Mouse (Mus musculus) liver, embryonic 14.5 days (tissue): Measurements from ENCODE around the gene Aldh5a1. TPM values are rescaled to one million over a fixed set of nuclear protein-coding genes. Genes with fewer than 3 reads are reported as not detected.

Experiments
- ATAC-seq: fragments of 200-750 bp; cut with Nextera tagmentation; 2 replicates; pipeline ENCODE4 v1.8.0; 2017; ENCODE audit warnings: moderate number of reproducible peaks, mild to moderate bottlenecking, moderate library complexity; ENCODE audit not compliant: insufficient read depth
- DNase-seq, 3 experiments: peaks; one replicate each; pipeline ENCODE4 v3.0.0-alpha.2; 2012 to 2013; ENCODE audit warnings: low read depth in 3 of 3, low spot score in 3 of 3
- H3K27ac ChIP-seq: fragments of 300-500 bp; sonication (generic); 2 replicates; pipeline ENCODE4 v1.5.1; 2014; ENCODE audit warnings: moderate library complexity, mild to moderate bottlenecking, control low read depth, inconsistent platforms
- H3K27me3 ChIP-seq: fragments of 300-500 bp; sonication (generic); 2 replicates; pipeline ENCODE4 v1.6.1; 2014; ENCODE audit warnings: mild to moderate bottlenecking, low read length, moderate library complexity; ENCODE audit not compliant: control insufficient read depth, insufficient read depth
- H3K36me3 ChIP-seq: fragments of 300-500 bp; sonication (generic); replicated peaks from 2 replicates; pipeline ENCODE4 v1.6.1; 2014; ENCODE audit warnings: low read depth; ENCODE audit not compliant: control insufficient read depth, insufficient read depth
- H3K4me1 ChIP-seq, 2 experiments: fragments of 200-500 bp in 1 of 2; fragments of 300-500 bp in 1 of 2; sonication (generic) in 1 of 2; replicated peaks; 2 replicates each; pipeline ENCODE4 v1.6.1; 2012 to 2014; ENCODE audit warnings: antibody characterized with exemption in 1 of 2, inconsistent platforms in 1 of 2, low read length in 1 of 2; ENCODE audit not compliant: control insufficient read depth in 2 of 2, insufficient read depth in 2 of 2
- H3K4me2 ChIP-seq: fragments of 300-500 bp; sonication (generic); 2 replicates; pipeline ENCODE4 v1.6.1; 2014; ENCODE audit warnings: low read depth, mild to moderate bottlenecking, control low read depth, moderate library complexity
- H3K4me3 ChIP-seq, 2 experiments: fragments of 200-500 bp in 1 of 2; fragments of 300-500 bp in 1 of 2; sonication (generic) in 1 of 2; 2 replicates each; pipeline ENCODE4 v1.5.1; 2012 to 2014; ENCODE audit warnings: low read depth in 2 of 2, low read length in 2 of 2, mild to moderate bottlenecking in 2 of 2, control low read depth in 1 of 2, inconsistent platforms in 1 of 2, moderate library complexity in 1 of 2; ENCODE audit not compliant: insufficient read depth in 1 of 2
- H3K9ac ChIP-seq: fragments of 300-500 bp; sonication (generic); replicated peaks from 2 replicates; pipeline ENCODE4 v1.6.1; 2014; ENCODE audit warnings: mild to moderate bottlenecking, control low read depth, moderate library complexity
- H3K9me3 ChIP-seq: fragments of 300-500 bp; sonication (generic); 2 replicates; pipeline ENCODE4 v1.6.1; 2016; ENCODE audit warnings: low read length, mixed read lengths; ENCODE audit not compliant: control insufficient read depth
- CTCF ChIP-seq: IDR thresholded peaks from 2 replicates; pipeline ENCODE4 v1.5.1; 2016; ENCODE audit warnings: antibody characterized with exemption, low read depth, control low read depth
- EP300 ChIP-seq: IDR thresholded peaks from 2 replicates; pipeline ENCODE4 v1.6.1; 2016; ENCODE audit warnings: antibody characterized with exemption, low read depth
- WGBS: fragments of 180-500 bp; shearing (Covaris S2); extraction: QIAGEN DNeasy Blood & Tissue Kit; methylation state at CpG from one replicate; pipeline ENCODE4 v1.1.7; 2014; ENCODE audit not compliant: insufficient replicate concordance; 5-methylcytosine and 5-hydroxymethylcytosine counted together
- polyA plus RNA-seq, 2 experiments: library from polyadenylated mRNA; depleted of rRNA in 1 of 2; stranded (reverse) in 1 of 2; unstranded in 1 of 2; fragments of >200 nt; fragmentation: Nextera tagmentation in 1 of 2; extraction: Ambion mirVana in 1 of 2; gene quantifications; 2 replicates each; pipeline versions ENCODE4 v1.2.1 to v1.2.3; 2012 to 2014

The Aldh5a1 gene
- polyA plus RNA-seq, 2 experiments = 2.1 to 3.1 TPM

- Histone ChIP-seq H3K4me3 (no peak overlapping the region), H3K9me3 (no peaks in the 10 kb centered on the region), H3K4me2 (no peak overlapping the region), H3K36me3 (no peaks in the 10 kb centered on the region), H3K27ac (no peak overlapping the region), H3K27me3 (no peaks in the 10 kb centered on the region), H3K9ac (no peak overlapping the region), H3K4me1 (peaks cover 0 to under 1% of the 10 kb centered on the region in 2 experiments; a peak in 2 of 4 replicates)
- ATAC-seq (no peak), DNase-seq (no peak)
- TF ChIP-seq CTCF (no peak), EP300 (no peak)
- WGBS = 72% methylated on average over 7 of the region's 7 CpGs
Measured at GRCm38 (mm10) chr13:24862021-24862420, 75.4 kb downstream of the Aldh5a1 start.

- H3K9me3 ChIP-seq = no peaks in the 10 kb centered on the region
- H3K36me3 ChIP-seq = no peaks in the 10 kb centered on the region
- no peak for DNase-seq
- no peak overlapping the region for H3K4me2 ChIP-seq
- no peak overlapping the region for H3K4me3 ChIP-seq
- no peaks in the 10 kb centered on the region for H3K4me1 ChIP-seq
- 48% methylated on average over 12 of the region's 12 CpGs for WGBS
- TF ChIP-seq EP300 (no peak), CTCF (no peak)
- H3K27me3 ChIP-seq = no peaks in the 10 kb centered on the region
- no peak overlapping the region for H3K9ac ChIP-seq
- ATAC-seq = no peak
- no peak overlapping the region for H3K27ac ChIP-seq
Measured at GRCm38 (mm10) chr13:24861084-24861483, 76.4 kb downstream of the Aldh5a1 start.

DNA sequence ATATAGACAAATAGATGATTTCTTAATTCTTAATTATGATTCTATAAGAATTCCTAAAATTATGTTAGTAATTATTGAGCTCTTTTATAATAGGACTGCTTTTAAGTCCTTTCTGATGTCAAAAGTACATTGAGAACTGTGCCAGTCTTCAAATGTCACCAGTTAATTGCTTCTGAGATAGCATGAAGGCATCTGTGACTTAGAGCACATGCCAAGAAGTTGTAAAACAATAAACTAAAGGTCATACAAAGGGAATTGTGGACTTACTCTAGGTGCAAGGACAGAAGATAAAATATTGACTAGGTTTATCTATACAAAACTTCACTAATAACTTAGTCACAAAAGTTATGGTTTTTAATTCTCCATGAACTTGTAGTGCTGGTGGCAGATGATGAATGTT is 78.3 kb downstream of the Aldh5a1 start:
- DNase-seq (no peak), ATAC-seq (no peak)
- H3K27me3 ChIP-seq = no peaks in the 10 kb centered on the region; the same call in 1 of the 2 replicates
- TF ChIP-seq CTCF (no peak), EP300 (no peak)
- H3K36me3 ChIP-seq = no peaks in the 10 kb centered on the region
- no peak overlapping the region for H3K4me3 ChIP-seq
- no peaks in the 10 kb centered on the region for H3K9me3 ChIP-seq
- no peak overlapping the region for H3K4me2 ChIP-seq
- no peaks in the 10 kb centered on the region for H3K4me1 ChIP-seq
- no peak overlapping the region for H3K9ac ChIP-seq
- no peak overlapping the region for H3K27ac ChIP-seq

Other genes with a start within 250 kb of the Aldh5a1 start
- gene Armh2, start 196.4 kb downstream of the Aldh5a1 start, polyA plus RNA-seq (2012; rRNA removed) = not detected in 2 replicates
- gene Armh2, start 196.4 kb downstream of the Aldh5a1 start, polyA plus RNA-seq (2014; fragmentation: Nextera tagmentation; extraction: Ambion mirVana) = not detected in 2 replicates
- gene Gmnn, start 175.7 kb downstream of the Aldh5a1 start, polyA plus RNA-seq (2012; rRNA removed) = 32.1 and 65.7 TPM in 2 replicates
- 149 and 153 TPM in 2 replicates for gene Gmnn, start 175.7 kb downstream of the Aldh5a1 start, polyA plus RNA-seq (2014; fragmentation: Nextera tagmentation; extraction: Ambion mirVana)
- 17.4 and 33.5 TPM in 2 replicates for gene BC005537, start 136.0 kb downstream of the Aldh5a1 start, polyA plus RNA-seq (2012; rRNA removed)
- gene BC005537, start 136.0 kb downstream of the Aldh5a1 start, polyA plus RNA-seq (2014; fragmentation: Nextera tagmentation; extraction: Ambion mirVana) = 13.7 and 14.5 TPM in 2 replicates
- 26.2 and 38.2 TPM in 2 replicates for gene Acot13, start 106.1 kb downstream of the Aldh5a1 start, polyA plus RNA-seq (2012; rRNA removed)
- 61.9 and 67.0 TPM in 2 replicates for gene Acot13, start 106.1 kb downstream of the Aldh5a1 start, polyA plus RNA-seq (2014; fragmentation: Nextera tagmentation; extraction: Ambion mirVana)
- 17.0 and 21.8 TPM in 2 replicates for gene Tdp2, start 106.0 kb downstream of the Aldh5a1 start, polyA plus RNA-seq (2012; rRNA removed)
- 25.0 and 26.4 TPM in 2 replicates for gene Tdp2, start 106.0 kb downstream of the Aldh5a1 start, polyA plus RNA-seq (2014; fragmentation: Nextera tagmentation; extraction: Ambion mirVana)
- 0.04 and 0.11 TPM in 2 replicates for gene D130043K22Rik, start 92.5 kb downstream of the Aldh5a1 start, polyA plus RNA-seq (2012; rRNA removed)
- 0.06 and 0.15 TPM in 2 replicates for gene D130043K22Rik, start 92.5 kb downstream of the Aldh5a1 start, polyA plus RNA-seq (2014; fragmentation: Nextera tagmentation; extraction: Ambion mirVana)
- 2.3 and 3.1 TPM in 2 replicates for gene Gpld1, start 5.5 kb upstream of the Aldh5a1 start, polyA plus RNA-seq (2012; rRNA removed)
- 5.8 and 5.9 TPM in 2 replicates for gene Gpld1, start 5.5 kb upstream of the Aldh5a1 start, polyA plus RNA-seq (2014; fragmentation: Nextera tagmentation; extraction: Ambion mirVana)
- gene Mrs2, start 82.7 kb upstream of the Aldh5a1 start, polyA plus RNA-seq (2012; rRNA removed) = 4.9 and 8.4 TPM in 2 replicates
- gene Mrs2, start 82.7 kb upstream of the Aldh5a1 start, polyA plus RNA-seq (2014; fragmentation: Nextera tagmentation; extraction: Ambion mirVana) = 16.6 and 17.7 TPM in 2 replicates
- gene Dcdc2a, start 118.3 kb upstream of the Aldh5a1 start, polyA plus RNA-seq (2012; rRNA removed) = 0.03 and 0.08 TPM in 2 replicates
- gene Dcdc2a, start 118.3 kb upstream of the Aldh5a1 start, polyA plus RNA-seq (2014; fragmentation: Nextera tagmentation; extraction: Ambion mirVana) = 0.27 TPM in 1 of 2 replicates, not detected in the other